Mouse (Mus musculus) embryonic fibroblast, embryonic 13.5 days (primary cell): ENCODE data around the gene Sgpp2.

Experiments used
- CTCF ChIP-seq: IDR thresholded peaks from 2 replicates; pipeline ENCODE4 v1.5.1; 2011; ENCODE audit warnings: mild to moderate bottlenecking, control low read depth, low read length, moderate library complexity, borderline replicate concordance; ENCODE audit not compliant: insufficient read depth
- POLR2A ChIP-seq: IDR thresholded peaks from 2 replicates; pipeline ENCODE4 v1.6.1; 2011; ENCODE audit warnings: low read depth, mild to moderate bottlenecking, control low read depth, low read length, moderate library complexity

- TF ChIP-seq POLR2A, result no peak
- no peak for TF ChIP-seq CTCF
Measured at GRCm38 (mm10) chr1:78399755-78400154, 89.6 kb downstream of the Sgpp2 start.
